Mouse (Mus musculus) ES-Bruce4 (cell line): ENCODE results near the gene Gm11559. TPM values are rescaled to one million over a fixed set of nuclear protein-coding genes. Genes with fewer than 3 reads are reported as not detected.
"Not testable (repeated sequence)": the region's sequence is repeated elsewhere in the genome, so short reads cannot be mapped to it uniquely, and the experiment has no call there.

Source experiments
- H3K27ac ChIP-seq: 2 replicates; pipeline ENCODE4 v1.5.1; 2012; ENCODE audit warnings: low read length, inconsistent platforms; ENCODE audit not compliant: insufficient read depth
- H3K27me3 ChIP-seq: 2 replicates; pipeline ENCODE4 v1.6.1; 2012; ENCODE audit warnings: mild to moderate bottlenecking, low read length, inconsistent platforms; ENCODE audit not compliant: control insufficient read depth, poor library complexity, insufficient read depth, severe bottlenecking
- H3K36me3 ChIP-seq: 2 replicates; pipeline ENCODE4 v1.6.1; 2012; ENCODE audit warnings: inconsistent platforms, mild to moderate bottlenecking, low read length, moderate library complexity; ENCODE audit not compliant: control insufficient read depth, poor library complexity, insufficient read depth, severe bottlenecking
- H3K4me1 ChIP-seq: one replicate; pipeline ENCODE4 v1.8.1; 2011; ENCODE audit warnings: low read length; ENCODE audit not compliant: control insufficient read depth, insufficient read depth
- H3K4me3 ChIP-seq: 2 replicates; pipeline ENCODE4 v1.5.1; 2011; ENCODE audit warnings: low read depth, mild to moderate bottlenecking, low read length
- H3K9ac ChIP-seq: 2 replicates; pipeline ENCODE4 v1.6.1; 2012; ENCODE audit warnings: low read depth, mild to moderate bottlenecking, inconsistent platforms; ENCODE audit not compliant: poor library complexity, severe bottlenecking
- H3K9me3 ChIP-seq: replicated peaks from 2 replicates; pipeline ENCODE4 v1.6.1; 2012; ENCODE audit warnings: mild to moderate bottlenecking, low read length, inconsistent platforms; ENCODE audit not compliant: control insufficient read depth, poor library complexity, insufficient read depth, severe bottlenecking
- CTCF ChIP-seq: IDR thresholded peaks from one replicate; pipeline ENCODE4 v1.8.1; 2011; ENCODE audit warnings: low read depth, low read length
- EP300 ChIP-seq: IDR thresholded peaks from 2 replicates; pipeline ENCODE4 v1.6.1; 2011; ENCODE audit warnings: low read depth, low read length; ENCODE audit not compliant: insufficient read depth
- POLR2A ChIP-seq: IDR thresholded peaks from one replicate; pipeline ENCODE4 v1.8.1; 2011; ENCODE audit warnings: low read length; ENCODE audit not compliant: insufficient read depth
- polyA plus RNA-seq: library from polyadenylated mRNA; stranded (reverse); fragments of >200 nt; gene quantifications from 2 replicates; pipeline ENCODE4 v1.2.4, GENCODE M21; 2011; ENCODE audit warnings: low read depth; ENCODE audit not compliant: missing spikeins, insufficient read depth, insufficient read length

The Gm11559 gene
- polyA plus RNA-seq, 1 experiment, result not detected

DNA sequence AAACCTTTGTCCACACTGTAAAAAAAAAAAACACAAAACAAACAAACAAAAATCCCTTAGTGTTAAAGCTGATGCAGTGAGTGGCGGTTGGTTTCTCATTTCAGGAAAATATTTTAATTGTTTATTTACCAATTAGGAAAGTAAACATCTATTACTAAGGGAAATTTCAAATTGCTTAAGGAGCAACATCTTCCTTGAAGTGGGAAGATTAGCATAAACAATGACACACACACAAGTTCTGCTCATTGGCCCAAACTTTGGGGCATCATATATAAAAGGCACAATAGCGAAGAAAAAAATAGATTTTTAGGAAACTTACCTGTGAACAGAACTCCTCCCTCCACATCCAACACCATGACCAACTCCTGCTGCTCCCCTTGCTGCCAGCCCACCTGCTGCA, 6.7 kb upstream of the Gm11559 start, which contains the start of gene Gm11568:
Gm11568 (plus strand) TSS at position 301 of the 400 bp plus-strand sequence.
- TF ChIP-seq EP300 (no peak), CTCF (no peak), POLR2A (no peak)
- Histone ChIP-seq H3K9me3 (no peaks in the 10 kb centered on the region), H3K27ac (no peak within 1 kb of the TSS), H3K9ac (no peak within 1 kb of the TSS), H3K36me3 (no peaks in the 10 kb centered on the region), H3K27me3 (no peaks in the 10 kb centered on the region), H3K4me1 (no peaks in the 10 kb centered on the region), H3K4me3 (no peak within 1 kb of the TSS)

DNA sequence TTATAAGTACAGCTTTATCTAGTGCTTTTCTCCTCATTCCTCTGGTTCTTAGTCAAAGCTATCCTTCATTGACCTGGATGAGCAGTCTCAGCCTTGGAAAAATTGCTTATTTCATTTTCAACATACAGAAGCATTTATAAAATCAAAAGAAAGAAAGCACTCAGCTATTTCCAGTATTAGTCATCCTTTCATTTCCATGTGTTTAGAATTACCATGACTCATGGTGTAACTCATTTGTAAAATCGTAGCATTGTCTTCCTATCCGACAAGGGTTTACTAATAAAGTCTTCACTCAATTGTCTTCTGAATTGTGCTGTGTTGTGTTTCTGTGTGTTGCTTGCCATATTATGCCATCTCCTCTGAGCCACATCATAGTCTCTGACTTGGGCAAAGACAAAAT, 5.5 kb upstream of the Gm11559 start:
- no peak overlapping the region for H3K4me3 ChIP-seq
- H3K9me3 ChIP-seq, result no peaks in the 10 kb centered on the region
- TF ChIP-seq CTCF, result no peak
- TF ChIP-seq EP300, result no peak
- TF ChIP-seq POLR2A, result no peak
- no peaks in the 10 kb centered on the region for H3K4me1 ChIP-seq
- no peaks in the 10 kb centered on the region for H3K27me3 ChIP-seq
- H3K36me3 ChIP-seq, result no peaks in the 10 kb centered on the region
- H3K27ac ChIP-seq, result no peak overlapping the region
- H3K9ac ChIP-seq, result no peak overlapping the region

DNA sequence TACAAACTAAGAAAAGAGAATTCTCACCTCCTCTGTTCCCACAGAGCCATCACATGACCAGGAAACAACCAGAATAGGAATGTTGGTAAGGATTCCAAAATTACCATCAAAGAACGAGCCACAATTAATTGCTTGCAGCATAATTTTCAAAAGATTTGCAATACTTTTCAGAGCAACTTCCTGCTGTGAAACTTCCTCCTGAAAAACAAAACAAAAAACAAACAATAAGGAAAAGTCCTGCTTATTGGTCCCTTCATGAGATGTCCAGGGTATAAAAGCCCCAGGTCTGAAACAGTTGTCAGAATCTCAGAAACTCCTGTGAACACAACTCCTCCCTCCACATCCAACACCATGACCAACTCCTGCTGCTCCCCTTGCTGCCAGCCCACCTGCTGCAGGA, 8.8 kb downstream of the Gm11559 start, which contains the start of gene Krtap9-1:
Krtap9-1 (plus strand) TSS at position 301 of the 400 bp plus-strand sequence.
- H3K27ac ChIP-seq, H3K4me1 ChIP-seq, H3K36me3 ChIP-seq, H3K27me3 ChIP-seq, H3K9me3 ChIP-seq, H3K9ac ChIP-seq, H3K4me3 ChIP-seq: not testable (repeated sequence)

DNA sequence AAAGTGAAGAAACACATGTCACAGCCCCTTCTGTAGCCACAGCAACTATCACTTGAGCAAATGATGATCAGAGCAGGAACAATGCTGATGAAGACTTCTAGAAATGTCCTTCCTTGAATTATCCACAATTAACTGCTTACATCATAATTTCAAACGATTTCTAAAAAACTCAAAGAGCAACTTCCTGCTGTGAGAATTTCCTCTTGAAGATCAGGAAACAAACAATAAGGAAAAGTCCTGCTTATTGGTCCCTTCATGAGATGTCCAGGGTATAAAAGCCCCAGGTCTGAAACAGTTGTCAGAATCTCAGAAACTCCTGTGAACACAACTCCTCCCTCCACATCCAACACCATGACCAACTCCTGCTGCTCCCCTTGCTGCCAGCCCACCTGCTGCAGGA, 14.6 kb downstream of the Gm11559 start, which contains the start of gene Gm11567:
Gm11567 (plus strand) TSS at position 301 of the 400 bp plus-strand sequence.
- H3K4me3 ChIP-seq, H3K27me3 ChIP-seq, H3K36me3 ChIP-seq, H3K9me3 ChIP-seq, H3K4me1 ChIP-seq, H3K27ac ChIP-seq, H3K9ac ChIP-seq: not testable (repeated sequence)

DNA sequence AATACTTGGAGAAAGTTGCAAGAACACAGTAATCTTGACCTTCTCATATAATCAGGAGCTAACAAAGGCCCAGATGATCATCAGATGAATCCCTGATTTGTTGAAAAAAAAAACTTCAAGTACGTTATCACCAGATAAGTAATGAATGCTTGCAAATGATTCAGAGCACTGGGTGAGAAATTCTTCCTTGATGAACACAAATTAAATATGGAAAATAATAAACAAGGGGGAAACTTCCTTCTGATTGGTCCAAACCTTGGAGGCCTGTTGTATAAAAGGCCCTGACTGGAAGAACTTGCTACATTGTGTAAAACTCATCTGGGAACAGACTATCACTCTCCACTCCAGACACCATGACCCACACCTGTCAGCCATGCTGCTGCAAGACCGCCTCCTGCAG, 43.3 kb downstream of the Gm11559 start, which contains the start of gene Krtap31-1:
Krtap31-1 (plus strand) TSS at position 301 of the 400 bp plus-strand sequence.
- Histone ChIP-seq H3K4me1 (no peaks in the 10 kb centered on the region), H3K36me3 (no peaks in the 10 kb centered on the region), H3K9ac (no peak within 1 kb of the TSS), H3K4me3 (no peak within 1 kb of the TSS), H3K9me3 (no peaks in the 10 kb centered on the region), H3K27me3 (no peaks in the 10 kb centered on the region), H3K27ac (no peak within 1 kb of the TSS)
- TF ChIP-seq EP300 (no peak), POLR2A (no peak), CTCF (no peak)

DNA sequence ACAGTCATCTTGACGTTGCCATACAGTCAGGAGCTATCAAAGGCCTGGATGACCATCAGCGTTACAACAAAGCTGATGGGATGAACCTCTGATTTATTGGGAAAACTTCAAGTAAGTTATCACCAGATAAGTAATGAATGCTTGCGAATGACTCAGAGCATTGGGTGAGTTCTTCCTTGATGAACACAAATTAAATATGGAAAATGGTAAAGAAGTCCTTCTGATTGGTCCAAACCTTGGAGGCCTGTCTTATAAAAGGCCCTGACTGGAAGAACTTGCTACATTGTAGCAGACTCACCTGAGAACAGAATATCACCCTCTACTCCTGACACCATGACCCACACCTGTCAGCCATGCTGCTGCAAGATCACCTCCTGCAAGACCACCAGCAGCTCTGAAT, 50.2 kb downstream of the Gm11559 start, which contains the start of gene Gm11565:
Gm11565 (plus strand) TSS at position 301 of the 400 bp plus-strand sequence.
- Histone ChIP-seq H3K9ac (no peak within 1 kb of the TSS), H3K27me3 (no peaks in the 10 kb centered on the region), H3K36me3 (no peaks in the 10 kb centered on the region), H3K4me1 (no peaks in the 10 kb centered on the region), H3K9me3 (no peaks in the 10 kb centered on the region), H3K4me3 (no peak within 1 kb of the TSS), H3K27ac (no peak within 1 kb of the TSS)
- no peak for TF ChIP-seq CTCF
- no peak for TF ChIP-seq POLR2A
- no peak for TF ChIP-seq EP300

Other genes starting within 250 kb of the Gm11559 start
- gene Krtap2-4, start 249.6 kb upstream of the Gm11559 start, polyA plus RNA-seq, result not detected in 2 replicates
- not detected in 2 replicates for gene Gm11562, start 244.0 kb upstream of the Gm11559 start, polyA plus RNA-seq
- not detected in 2 replicates for gene Krtap4-1, start 236.2 kb upstream of the Gm11559 start, polyA plus RNA-seq
- not detected in 2 replicates for gene Krtap4-2, start 229.4 kb upstream of the Gm11559 start, polyA plus RNA-seq
- not detected in 2 replicates for gene Krtap4-7, start 220.4 kb upstream of the Gm11559 start, polyA plus RNA-seq
- not detected in 2 replicates for gene Gm11555, start 214.2 kb upstream of the Gm11559 start, polyA plus RNA-seq
- not detected in 2 replicates for gene Gm11563, start 205.5 kb upstream of the Gm11559 start, polyA plus RNA-seq
- gene Krtap4-6, start 198.5 kb upstream of the Gm11559 start, polyA plus RNA-seq, result not detected in 2 replicates
- not detected in 2 replicates for gene Gm14190, start 173.7 kb upstream of the Gm11559 start, polyA plus RNA-seq
- gene Gm14180, start 130.2 kb upstream of the Gm11559 start, polyA plus RNA-seq, result not detected in 2 replicates
- gene Gm11595, start 91.6 kb upstream of the Gm11559 start, polyA plus RNA-seq, result not detected in 2 replicates
- not detected in 2 replicates for gene Krtap4-8, start 83.8 kb upstream of the Gm11559 start, polyA plus RNA-seq
- not detected in 2 replicates for gene Krtap4-9, start 79.3 kb upstream of the Gm11559 start, polyA plus RNA-seq
- gene Gm11596, start 71.0 kb upstream of the Gm11559 start, polyA plus RNA-seq, result not detected in 2 replicates
- not detected in 2 replicates for gene Gm11569, start 65.5 kb upstream of the Gm11559 start, polyA plus RNA-seq
- gene Gm11554, start 60.0 kb upstream of the Gm11559 start, polyA plus RNA-seq, result not detected in 2 replicates
- gene Krtap4-13, start 54.6 kb upstream of the Gm11559 start, polyA plus RNA-seq, result not detected in 2 replicates
- gene Gm11564, start 48.8 kb upstream of the Gm11559 start, polyA plus RNA-seq, result not detected in 2 replicates
- gene 2300003K06Rik, start 26.4 kb upstream of the Gm11559 start, polyA plus RNA-seq, result not detected in 2 replicates
- gene Krtap4-16, start 12.9 kb upstream of the Gm11559 start, polyA plus RNA-seq, result not detected in 2 replicates
- gene Gm11568, start 6.6 kb upstream of the Gm11559 start, polyA plus RNA-seq, result not detected in 2 replicates
- gene Krtap9-1, start 8.9 kb downstream of the Gm11559 start, polyA plus RNA-seq, result not detected in 2 replicates
- gene Gm11567, start 14.7 kb downstream of the Gm11559 start, polyA plus RNA-seq, result not detected in 2 replicates
- not detected in 2 replicates for gene Krtap31-1, start 43.4 kb downstream of the Gm11559 start, polyA plus RNA-seq
- not detected in 2 replicates for gene Gm11565, start 50.3 kb downstream of the Gm11559 start, polyA plus RNA-seq
- not detected in 2 replicates for gene Krtap31-2, start 71.8 kb downstream of the Gm11559 start, polyA plus RNA-seq
- gene Krtap9-5, start 84.0 kb downstream of the Gm11559 start, polyA plus RNA-seq, result not detected in 2 replicates
- not detected in 2 replicates for gene Krtap29-1, start 114.6 kb downstream of the Gm11559 start, polyA plus RNA-seq
- gene Krtap16-1, start 122.1 kb downstream of the Gm11559 start, polyA plus RNA-seq, result not detected in 2 replicates
- gene Krtap17-1, start 129.5 kb downstream of the Gm11559 start, polyA plus RNA-seq, result not detected in 2 replicates
- not detected in 2 replicates for gene Krt33a, start 151.7 kb downstream of the Gm11559 start, polyA plus RNA-seq
- gene Krt33b, start 165.4 kb downstream of the Gm11559 start, polyA plus RNA-seq, result not detected in 2 replicates
- gene Krt34, start 177.1 kb downstream of the Gm11559 start, polyA plus RNA-seq, result not detected in 2 replicates
- not detected in 2 replicates for gene Krt31, start 186.1 kb downstream of the Gm11559 start, polyA plus RNA-seq
- gene Krt32, start 223.8 kb downstream of the Gm11559 start, polyA plus RNA-seq, result not detected in 2 replicates
- gene Krt35, start 231.8 kb downstream of the Gm11559 start, polyA plus RNA-seq, result not detected in 2 replicates
- gene Krt36, start 241.2 kb downstream of the Gm11559 start, polyA plus RNA-seq, result not detected in 2 replicates